Mouse (Mus musculus): ENCODE results near the gene Gm6588. TPM values are rescaled to one million over a fixed set of nuclear protein-coding genes. Genes with fewer than 3 reads are reported as not detected.

Gm6588 gene
- polyA plus RNA-seq, 1 experiment from 2014 or later, result 0.06 TPM

GRCm38 (mm10) chr5:112481946-112482410, 32.8 kb downstream of the Gm6588 start:
- no peaks in the 10 kb centered on the region for H3K36me3 ChIP-seq
- peak overlapping the region; percentile 71 for H3K27ac ChIP-seq (replicated peaks)
- WGBS, result 23% methylated on average over 19 of the region's 19 CpGs
- H3K4me1 ChIP-seq, result peaks cover 71% of the 10 kb centered on the region
- H3K27me3 ChIP-seq (ENCODE audit: low read depth, poor library complexity, severe bottlenecking), result peaks cover 76% of the 10 kb centered on the region
- peak overlapping the region; percentile 28; the same call in 1 of the 2 replicates for H3K4me3 ChIP-seq
- DNase-seq (ENCODE audit: low spot score), result peak; percentile 47
- no peaks in the 10 kb centered on the region; the same call in 1 of the 2 replicates for H3K9me3 ChIP-seq (replicated peaks)

- H3K27me3 ChIP-seq (ENCODE audit: low read depth, poor library complexity, severe bottlenecking), result peaks cover 70% of the 10 kb centered on the region
- WGBS, result 53% methylated on average over 13 of the region's 13 CpGs
- no peaks in the 10 kb centered on the region for H3K36me3 ChIP-seq
- no peak for DNase-seq (ENCODE audit: low spot score)
- H3K27ac ChIP-seq (replicated peaks), result peak overlapping the region; percentile 71
- peak overlapping the region; percentile 28; the same call in 1 of the 2 replicates for H3K4me3 ChIP-seq
- H3K4me1 ChIP-seq, result peaks cover 68% of the 10 kb centered on the region
- no peaks in the 10 kb centered on the region; the same call in 1 of the 2 replicates for H3K9me3 ChIP-seq (replicated peaks)
These were observed 33.3 kb downstream of the Gm6588 start for GRCm38 (mm10) chr5:112482551-112482950.

GRCm38 (mm10) chr5:112483030-112483429, 33.8 kb downstream of the Gm6588 start:
- H3K4me1 ChIP-seq, result peaks cover 64% of the 10 kb centered on the region
- H3K27me3 ChIP-seq (ENCODE audit: low read depth, poor library complexity, severe bottlenecking), result peaks cover 66% of the 10 kb centered on the region
- H3K27ac ChIP-seq (replicated peaks), result peak overlapping the region; percentile 71
- no peak for DNase-seq (ENCODE audit: low spot score)
- H3K4me3 ChIP-seq, result no peak overlapping the region
- 88% methylated on average over 8 of the region's 8 CpGs for WGBS
- H3K9me3 ChIP-seq (replicated peaks), result no peaks in the 10 kb centered on the region; the same call in 1 of the 2 replicates
- no peaks in the 10 kb centered on the region for H3K36me3 ChIP-seq

- Histone ChIP-seq H3K4me1 (peaks cover 58% of the 10 kb centered on the region), H3K9me3 (replicated peaks) (no peaks in the 10 kb centered on the region; the same call in 1 of the 2 replicates), H3K27me3 (ENCODE audit: low read depth, poor library complexity, severe bottlenecking) (peaks cover 51% of the 10 kb centered on the region), H3K4me3 (no peak overlapping the region), H3K36me3 (no peaks in the 10 kb centered on the region), H3K27ac (replicated peaks) (peak overlapping the region; percentile 71)
- 26% methylated on average over 13 of the region's 13 CpGs for WGBS
- DNase-seq (ENCODE audit: low spot score), result no peak
These were observed 35.9 kb downstream of the Gm6588 start for GRCm38 (mm10) chr5:112484924-112485715.

GRCm38 (mm10) chr5:112486415-112486814, 37.2 kb downstream of the Gm6588 start:
- H3K36me3 ChIP-seq, result no peaks in the 10 kb centered on the region
- WGBS, result 73% methylated on average over 5 of the region's 5 CpGs
- H3K4me1 ChIP-seq, result peaks cover 56% of the 10 kb centered on the region
- no peak overlapping the region; the same call in 1 of the 2 replicates for H3K27ac ChIP-seq (replicated peaks)
- DNase-seq (ENCODE audit: low spot score), result no peak
- peaks cover 51% of the 10 kb centered on the region for H3K27me3 ChIP-seq (ENCODE audit: low read depth, poor library complexity, severe bottlenecking)
- no peaks in the 10 kb centered on the region for H3K9me3 ChIP-seq (replicated peaks)
- no peak overlapping the region for H3K4me3 ChIP-seq

GRCm38 (mm10) chr5:112487504-112487903, 38.3 kb downstream of the Gm6588 start:
- peaks cover 44% of the 10 kb centered on the region for H3K27me3 ChIP-seq (ENCODE audit: low read depth, poor library complexity, severe bottlenecking)
- H3K4me3 ChIP-seq, result no peak overlapping the region
- no peaks in the 10 kb centered on the region for H3K9me3 ChIP-seq (replicated peaks)
- no peak overlapping the region for H3K27ac ChIP-seq (replicated peaks)
- H3K36me3 ChIP-seq, result no peaks in the 10 kb centered on the region
- no peak for DNase-seq (ENCODE audit: low spot score)
- peaks cover 54% of the 10 kb centered on the region for H3K4me1 ChIP-seq
- 86% methylated on average over 1 of the region's 1 CpGs for WGBS

GRCm38 (mm10) chr5:112488101-112488776, 39.0 kb downstream of the Gm6588 start:
- DNase-seq (ENCODE audit: low spot score), result no peak
- peaks cover 53% of the 10 kb centered on the region for H3K4me1 ChIP-seq
- peaks cover 37% of the 10 kb centered on the region for H3K27me3 ChIP-seq (ENCODE audit: low read depth, poor library complexity, severe bottlenecking)
- no peak overlapping the region for H3K4me3 ChIP-seq
- no peak overlapping the region for H3K27ac ChIP-seq (replicated peaks)
- WGBS, result 74% methylated on average over 8 of the region's 8 CpGs
- H3K36me3 ChIP-seq, result no peaks in the 10 kb centered on the region
- no peaks in the 10 kb centered on the region for H3K9me3 ChIP-seq (replicated peaks)

- Histone ChIP-seq H3K27me3 (ENCODE audit: low read depth, poor library complexity, severe bottlenecking) (peaks cover 4% of the 10 kb centered on the region), H3K27ac (replicated peaks) (0 out of 2 replicates have a peak overlapping the region, but pooled peaks have one; percentile 38), H3K4me3 (no peak overlapping the region), H3K9me3 (replicated peaks) (no peaks in the 10 kb centered on the region), H3K36me3 (no peaks in the 10 kb centered on the region), H3K4me1 (peaks cover 39% of the 10 kb centered on the region)
- DNase-seq (ENCODE audit: low spot score), result no peak
- 64% methylated on average over 11 of the region's 11 CpGs for WGBS
These were observed 42.3 kb downstream of the Gm6588 start for GRCm38 (mm10) chr5:112491489-112491888.

- no peaks in the 10 kb centered on the region for H3K9me3 ChIP-seq (replicated peaks)
- peaks cover 27% of the 10 kb centered on the region for H3K4me1 ChIP-seq
- WGBS, result 40% methylated on average over 11 of the region's 11 CpGs
- H3K4me3 ChIP-seq, result no peak overlapping the region
- no peaks in the 10 kb centered on the region; the same call in 1 of the 2 replicates for H3K27me3 ChIP-seq (ENCODE audit: low read depth, poor library complexity, severe bottlenecking)
- peak overlapping the region; percentile 59; the same call in 1 of the 2 replicates for H3K27ac ChIP-seq (replicated peaks)
- no peaks in the 10 kb centered on the region for H3K36me3 ChIP-seq
- DNase-seq (ENCODE audit: low spot score), result peak; percentile 67
These were observed 44.3 kb downstream of the Gm6588 start for GRCm38 (mm10) chr5:112493492-112493891.

GRCm38 (mm10) chr5:112496753-112497369, 47.6 kb downstream of the Gm6588 start:
- Histone ChIP-seq H3K4me3 (no peak overlapping the region), H3K27ac (replicated peaks) (no peak overlapping the region), H3K4me1 (peaks cover 47% of the 10 kb centered on the region), H3K36me3 (no peaks in the 10 kb centered on the region), H3K27me3 (ENCODE audit: low read depth, poor library complexity, severe bottlenecking) (peaks cover 8% of the 10 kb centered on the region; the same call in 1 of the 2 replicates), H3K9me3 (replicated peaks) (no peaks in the 10 kb centered on the region)
- no peak for DNase-seq (ENCODE audit: low spot score)
- WGBS, result 91% methylated on average over 7 of the region's 7 CpGs

- Histone ChIP-seq H3K36me3 (no peaks in the 10 kb centered on the region), H3K27me3 (ENCODE audit: low read depth, poor library complexity, severe bottlenecking) (peaks cover 8% of the 10 kb centered on the region; the same call in 1 of the 2 replicates), H3K27ac (replicated peaks) (peak overlapping the region; percentile 23; the same call in 1 of the 2 replicates), H3K9me3 (replicated peaks) (no peaks in the 10 kb centered on the region), H3K4me1 (peaks cover 31% of the 10 kb centered on the region), H3K4me3 (no peak overlapping the region)
- no peak for DNase-seq (ENCODE audit: low spot score)
- 74% methylated on average over 13 of the region's 13 CpGs for whole genome bisulfite sequencing
These were observed 50.0 kb downstream of the Gm6588 start for GRCm38 (mm10) chr5:112498921-112499917.

Data from midbrain, embryonic 10.5 days (tissue).